Mouse (Mus musculus) lung, adult 2 months (tissue): ENCODE measurements around the gene Eif2b5.

Source experiments
- CTCF ChIP-seq: fragments of 200-500 bp; IDR thresholded peaks from 2 replicates; pipeline ENCODE4 v1.5.1; 2011; ENCODE audit warnings: mild to moderate bottlenecking, low read length, control low read depth; ENCODE audit not compliant: insufficient read depth
- POLR2A ChIP-seq: fragments of 200-500 bp; IDR thresholded peaks from 2 replicates; pipeline ENCODE4 v1.6.1; 2011; ENCODE audit warnings: low read depth, mild to moderate bottlenecking, control low read depth, low read length, borderline replicate concordance; ENCODE audit errors: extremely low read depth

DNA sequence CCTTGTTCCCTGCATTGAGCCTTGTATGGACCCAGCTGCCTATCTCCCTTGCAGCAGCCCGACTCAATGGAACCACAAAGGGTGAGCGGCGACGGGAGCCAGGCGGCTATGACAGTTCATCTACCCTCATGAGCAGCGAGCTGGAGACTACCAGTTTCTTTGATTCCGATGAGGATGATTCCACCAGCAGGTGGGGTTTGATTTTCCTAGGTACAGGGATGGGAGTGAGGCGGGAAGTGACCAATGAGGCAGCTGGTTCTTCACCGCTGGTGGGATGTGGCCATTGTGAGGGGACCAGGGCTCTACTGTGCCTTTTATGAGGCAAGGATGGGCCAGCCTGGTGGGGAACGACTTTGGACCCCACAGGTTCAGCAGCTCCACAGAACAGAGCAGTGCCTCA is 25.3 kb downstream of the Eif2b5 start:
- TF ChIP-seq CTCF, result no peak
- TF ChIP-seq POLR2A, result no peak
